Mouse (Mus musculus) liver, embryonic 15.5 days (tissue): ENCODE measurements around the gene Sh3pxd2a. TPM values are rescaled to one million over a fixed set of nuclear protein-coding genes. Genes with fewer than 3 reads are reported as not detected.

Experiments used
- ATAC-seq: fragments of 200-750 bp; cut with Nextera tagmentation; 2 replicates; pipeline ENCODE4 v1.8.0; 2017; ENCODE audit warnings: moderate number of reproducible peaks, mild to moderate bottlenecking, moderate library complexity; ENCODE audit not compliant: insufficient read depth
- H3K27ac ChIP-seq: fragments of 300-500 bp; sonication (generic); replicated peaks from 2 replicates; pipeline ENCODE4 v1.5.1; 2015; ENCODE audit warnings: mild to moderate bottlenecking, inconsistent platforms
- H3K27me3 ChIP-seq: fragments of 300-500 bp; sonication (generic); 2 replicates; pipeline ENCODE4 v1.6.1; 2015; ENCODE audit warnings: mild to moderate bottlenecking, inconsistent platforms
- H3K36me3 ChIP-seq: fragments of 300-500 bp; sonication (generic); replicated peaks from 2 replicates; pipeline ENCODE4 v1.6.1; 2015; ENCODE audit warnings: moderate library complexity, mild to moderate bottlenecking, inconsistent platforms
- H3K4me1 ChIP-seq: fragments of 300-500 bp; sonication (generic); replicated peaks from 2 replicates; pipeline ENCODE4 v1.6.1; 2015; ENCODE audit warnings: inconsistent platforms
- H3K4me2 ChIP-seq: fragments of 300-500 bp; sonication (generic); 2 replicates; pipeline ENCODE4 v1.6.1; 2015; ENCODE audit warnings: moderate library complexity, mild to moderate bottlenecking, inconsistent platforms
- H3K4me3 ChIP-seq: fragments of 300-500 bp; sonication (generic); replicated peaks from 2 replicates; pipeline ENCODE4 v1.5.1; 2015; ENCODE audit warnings: mild to moderate bottlenecking, inconsistent platforms
- H3K9ac ChIP-seq: fragments of 300-500 bp; sonication (generic); 2 replicates; pipeline ENCODE4 v1.6.1; 2015; ENCODE audit warnings: moderate library complexity, mild to moderate bottlenecking, inconsistent platforms
- H3K9me3 ChIP-seq: fragments of 300-500 bp; sonication (generic); replicated peaks from 2 replicates; pipeline ENCODE4 v1.6.1; 2016; ENCODE audit warnings: inconsistent platforms
- WGBS: fragments of 180-500 bp; shearing (Covaris S2); methylation state at CpG from one replicate; pipeline ENCODE4 v1.1.7; 2015; ENCODE audit warnings: mixed read lengths; ENCODE audit not compliant: insufficient replicate concordance; 5-methylcytosine and 5-hydroxymethylcytosine counted together
- polyA plus RNA-seq: library from polyadenylated mRNA; unstranded; fragments of >200 nt; fragmentation: Nextera tagmentation; extraction: Ambion mirVana; gene quantifications from 2 replicates; pipeline ENCODE4 v1.2.1, GENCODE M21; 2015

Gene Sh3pxd2a
- polyA plus RNA-seq, 1 experiment from 2014 or later = 0.63 TPM

GRCm38 (mm10) chr19:47449513-47450227 is 14.5 kb downstream of the Sh3pxd2a start:
- no peak for ATAC-seq
- peaks cover 80% of the 10 kb centered on the region for H3K4me1 ChIP-seq
- H3K9me3 ChIP-seq = no peaks in the 10 kb centered on the region
- no peak overlapping the region for H3K9ac ChIP-seq
- no peak overlapping the region for H3K4me2 ChIP-seq
- WGBS = 54% methylated on average over 4 of the region's 4 CpGs
- no peaks in the 10 kb centered on the region for H3K36me3 ChIP-seq
- H3K27me3 ChIP-seq = no peaks in the 10 kb centered on the region; the same call in 1 of the 2 replicates
- no peak overlapping the region for H3K4me3 ChIP-seq
- H3K27ac ChIP-seq = 0 out of 2 replicates have a peak overlapping the region, but pooled peaks have one; percentile 34

- Histone ChIP-seq H3K27ac (peak overlapping the region; percentile 41), H3K4me3 (no peak overlapping the region), H3K4me1 (peaks cover 75% of the 10 kb centered on the region), H3K9ac (peak overlapping the region; percentile 6; the same call in 1 of the 2 replicates), H3K9me3 (no peaks in the 10 kb centered on the region), H3K4me2 (peak overlapping the region; percentile 15; the same call in 1 of the 2 replicates), H3K27me3 (no peaks in the 10 kb centered on the region; the same call in 1 of the 2 replicates), H3K36me3 (no peaks in the 10 kb centered on the region)
- ATAC-seq = no peak
- WGBS = 16% methylated on average over 14 of the region's 14 CpGs
Measured at GRCm38 (mm10) chr19:47448618-47449151, 15.5 kb downstream of the Sh3pxd2a start.

GRCm38 (mm10) chr19:47446841-47447365 is 17.3 kb downstream of the Sh3pxd2a start:
- H3K27ac ChIP-seq = peak overlapping the region; percentile 76
- H3K4me1 ChIP-seq = peaks cover 79% of the 10 kb centered on the region
- no peaks in the 10 kb centered on the region for H3K36me3 ChIP-seq
- H3K27me3 ChIP-seq = no peaks in the 10 kb centered on the region
- no peak overlapping the region for H3K9ac ChIP-seq
- no peak for ATAC-seq
- H3K4me2 ChIP-seq = peak overlapping the region; percentile 20
- no peak overlapping the region for H3K4me3 ChIP-seq
- H3K9me3 ChIP-seq = no peaks in the 10 kb centered on the region
- WGBS = 18% methylated on average over 9 of the region's 9 CpGs

GRCm38 (mm10) chr19:47446130-47446529 is 18.1 kb downstream of the Sh3pxd2a start:
- Histone ChIP-seq H3K4me2 (peak overlapping the region; percentile 14), H3K4me1 (peaks cover 79% of the 10 kb centered on the region), H3K27me3 (no peaks in the 10 kb centered on the region), H3K9ac (no peak overlapping the region), H3K36me3 (no peaks in the 10 kb centered on the region), H3K9me3 (no peaks in the 10 kb centered on the region), H3K4me3 (no peak overlapping the region), H3K27ac (peak overlapping the region; percentile 76)
- WGBS = 47% methylated on average over 9 of the region's 9 CpGs
- 0 out of 2 replicates have a peak, but pooled peaks have one; percentile 13 for ATAC-seq

- 67% methylated on average over 6 of the region's 6 CpGs for WGBS
- ATAC-seq = no peak
Measured at GRCm38 (mm10) chr19:47445726-47446125, 18.5 kb downstream of the Sh3pxd2a start.

GRCm38 (mm10) chr19:47444488-47444887 is 19.7 kb downstream of the Sh3pxd2a start:
- H3K4me1 ChIP-seq = peaks cover 79% of the 10 kb centered on the region

More at GRCm38 (mm10) chr19:47445726-47446125, 18.5 kb downstream of the Sh3pxd2a start:
- no peak overlapping the region for H3K4me3 ChIP-seq
- H3K4me2 ChIP-seq = 0 out of 2 replicates have a peak overlapping the region, but pooled peaks have one; percentile 10
- no peaks in the 10 kb centered on the region for H3K27me3 ChIP-seq
- H3K36me3 ChIP-seq = no peaks in the 10 kb centered on the region
- H3K9me3 ChIP-seq = no peaks in the 10 kb centered on the region
- peaks cover 79% of the 10 kb centered on the region for H3K4me1 ChIP-seq
- H3K27ac ChIP-seq = no peak overlapping the region
- no peak overlapping the region for H3K9ac ChIP-seq

GRCm38 (mm10) chr19:47442294-47442627 is 21.9 kb downstream of the Sh3pxd2a start:
- Histone ChIP-seq H3K9me3 (no peaks in the 10 kb centered on the region), H3K27ac (no peak overlapping the region), H3K36me3 (no peaks in the 10 kb centered on the region), H3K9ac (no peak overlapping the region), H3K4me1 (peaks cover 62% of the 10 kb centered on the region), H3K4me3 (no peak overlapping the region), H3K27me3 (0 out of 2 replicates have a peak, but pooled peaks cover 5% of the 10 kb centered on the region), H3K4me2 (no peak overlapping the region)
- WGBS = 80% methylated on average over 6 of the region's 6 CpGs
- ATAC-seq = no peak

More at GRCm38 (mm10) chr19:47444488-47444887, 19.7 kb downstream of the Sh3pxd2a start:
- Histone ChIP-seq H3K27me3 (0 out of 2 replicates have a peak, but pooled peaks cover 5% of the 10 kb centered on the region), H3K9ac (no peak overlapping the region), H3K36me3 (no peaks in the 10 kb centered on the region), H3K4me2 (no peak overlapping the region), H3K9me3 (no peaks in the 10 kb centered on the region), H3K27ac (no peak overlapping the region), H3K4me3 (no peak overlapping the region)
- ATAC-seq = no peak
- WGBS = 59% methylated on average over 12 of the region's 12 CpGs

GRCm38 (mm10) chr19:47441541-47442293 is 22.5 kb downstream of the Sh3pxd2a start:
- no peak overlapping the region for H3K9ac ChIP-seq
- H3K4me1 ChIP-seq = peaks cover 56% of the 10 kb centered on the region
- ATAC-seq = no peak
- H3K27ac ChIP-seq = no peak overlapping the region
- H3K27me3 ChIP-seq = 0 out of 2 replicates have a peak, but pooled peaks cover 5% of the 10 kb centered on the region
- H3K9me3 ChIP-seq = no peaks in the 10 kb centered on the region
- WGBS = 48% methylated on average over 17 of the region's 17 CpGs
- H3K4me2 ChIP-seq = no peak overlapping the region
- no peak overlapping the region for H3K4me3 ChIP-seq
- no peaks in the 10 kb centered on the region for H3K36me3 ChIP-seq

GRCm38 (mm10) chr19:47440967-47441366 is 23.2 kb downstream of the Sh3pxd2a start:
- no peaks in the 10 kb centered on the region for H3K9me3 ChIP-seq
- no peaks in the 10 kb centered on the region for H3K36me3 ChIP-seq
- H3K4me2 ChIP-seq = no peak overlapping the region
- H3K9ac ChIP-seq = no peak overlapping the region
- ATAC-seq = no peak
- WGBS = 58% methylated on average over 4 of the region's 4 CpGs
- H3K27ac ChIP-seq = no peak overlapping the region
- H3K4me1 ChIP-seq = peaks cover 51% of the 10 kb centered on the region
- no peak overlapping the region for H3K4me3 ChIP-seq
- H3K27me3 ChIP-seq = 0 out of 2 replicates have a peak, but pooled peaks cover 5% of the 10 kb centered on the region

GRCm38 (mm10) chr19:47440435-47440803 is 23.8 kb downstream of the Sh3pxd2a start:
- Histone ChIP-seq H3K27me3 (0 out of 2 replicates have a peak, but pooled peaks cover 5% of the 10 kb centered on the region), H3K4me1 (peaks cover 48% of the 10 kb centered on the region)
- WGBS = 76% methylated on average over 7 of the region's 7 CpGs

More at GRCm38 (mm10) chr19:47440435-47440803, 23.8 kb downstream of the Sh3pxd2a start:
- ATAC-seq = no peak
- no peaks in the 10 kb centered on the region for H3K9me3 ChIP-seq
- no peak overlapping the region for H3K4me3 ChIP-seq
- H3K36me3 ChIP-seq = no peaks in the 10 kb centered on the region
- H3K9ac ChIP-seq = no peak overlapping the region
- H3K27ac ChIP-seq = no peak overlapping the region
- H3K4me2 ChIP-seq = no peak overlapping the region
